ENCODE assay signal across 16 mouse cellular contexts in the genomic region with DNA sequence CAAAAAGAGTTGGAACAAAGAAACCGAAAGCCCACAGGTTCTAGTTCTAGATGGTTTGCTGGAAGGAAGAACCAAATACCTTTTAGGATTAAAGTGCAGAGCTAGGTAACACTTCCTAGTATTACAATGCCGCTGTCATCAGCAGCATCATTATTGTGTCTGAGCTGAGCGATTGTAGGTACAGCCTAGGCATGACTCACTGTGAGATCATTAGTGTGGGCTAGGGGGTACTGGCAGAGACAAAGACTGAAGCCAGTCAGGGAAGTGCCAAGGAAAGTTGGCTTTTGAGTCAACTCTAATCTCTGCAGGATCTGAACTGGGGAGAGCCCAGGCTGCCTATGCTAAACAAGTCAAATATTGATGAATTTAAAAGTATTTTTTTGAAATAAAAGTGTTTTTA.
"Had no signal": no experiment of that assay in that cellular context is flagged by ENCODE, and none has a peak within 500 bp of the region (broad histone marks: within the 10 kb centered on the region; RNA-seq: fewer than 3 reads in every experiment).

No protein-coding gene starts in this region.

- H3K4me3 ChIP-seq: neural tube, embryonic 12.5 days; neural tube, embryonic 13.5 days; neural tube, embryonic 15.5 days; stomach, embryonic 15.5 days had no signal

- H3K27me3 ChIP-seq: neural tube, embryonic 12.5 days; neural tube, embryonic 13.5 days; neural tube, embryonic 15.5 days; stomach, embryonic 15.5 days had no signal

- DNase-seq: retina, postnatal 1 day; right cerebral cortex, adult 18-20 months; right cerebral cortex, postnatal 14 days; right cerebral cortex, postnatal 25 days; right cerebral cortex, postnatal 4 days; spleen, adult 18-20 months; thymus, adult 18-20 months; thymus, adult 2 months; thymus, postnatal 14 days; thymus, postnatal 25 days; thymus, postnatal 36 days; thymus, postnatal 4 days had no signal

- H3K36me3 ChIP-seq: neural tube, embryonic 12.5 days; neural tube, embryonic 13.5 days; neural tube, embryonic 15.5 days; stomach, embryonic 15.5 days had no signal
